In the genomic region with DNA sequence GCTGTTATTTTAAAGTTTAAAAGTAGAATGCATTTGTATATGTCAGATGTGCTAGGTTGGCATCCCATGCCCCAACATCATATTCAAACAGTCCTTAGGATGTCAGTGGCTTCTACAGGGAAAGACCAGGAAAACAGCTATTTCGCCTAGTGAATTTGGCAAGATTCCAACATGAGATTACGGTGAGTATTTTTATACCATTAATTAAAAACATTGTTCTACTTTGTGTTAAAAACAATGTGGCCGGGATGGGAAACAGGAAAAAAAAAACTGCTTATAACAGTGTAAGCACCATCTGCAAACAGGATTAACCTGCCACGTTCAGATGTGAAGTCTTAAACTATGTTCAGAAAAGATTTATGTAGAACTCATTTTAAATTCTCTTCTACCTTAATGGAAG, we compare ENCODE assay signal across 26 mouse cellular contexts. TPM values are rescaled to one million over a fixed set of nuclear protein-coding genes. Genes with fewer than 3 reads are reported as not detected.
DNase-seq lines count a peak whose midpoint lies in the region; ATAC-seq lines count a peak whose summit lies in the region.
"Had no signal": no experiment of that assay in that cellular context is flagged by ENCODE, and none has a peak within 500 bp of the region (broad histone marks: within the 10 kb centered on the region; RNA-seq: fewer than 3 reads in every experiment).

No protein-coding gene starts in this region.

- H3K4me1 ChIP-seq in kidney, embryonic 16.5 days (ENCODE audit: insufficient read depth, low read length), result peaks cover 9% of the 10 kb centered on the region; the same call in 1 of the 2 replicates
- peaks cover 28% of the 10 kb centered on the region for H3K4me1 ChIP-seq in brown adipose tissue, adult 24 weeks (ENCODE audit: control insufficient read depth, insufficient read depth, insufficient read length, low read length)
- H3K4me1 ChIP-seq: liver, embryonic 15.5 days had no signal

- no peak overlapping the region for H3K9ac ChIP-seq in kidney, embryonic 16.5 days (replicated peaks; ENCODE audit: low read length)
- H3K9ac ChIP-seq: embryonic facial prominence, embryonic 12.5 days; liver, embryonic 15.5 days had no signal

- H3K9me3 ChIP-seq in kidney, embryonic 16.5 days (ENCODE audit: low read length), result no peaks in the 10 kb centered on the region
- H3K9me3 ChIP-seq: embryonic facial prominence, embryonic 12.5 days; liver, embryonic 15.5 days had no signal

- no peak for ATAC-seq in kidney, embryonic 16.5 days (ENCODE audit: low FRiP score, low TSS enrichment)
- ATAC-seq: hindbrain, embryonic 16.5 days had no signal

- no peaks in the 10 kb centered on the region for H3K27me3 ChIP-seq in kidney, embryonic 16.5 days (ENCODE audit: insufficient read depth, low read length)
- H3K27me3 ChIP-seq: embryonic facial prominence, embryonic 12.5 days; liver, embryonic 15.5 days had no signal

- 38% methylated on average over 4 of the region's 4 CpGs for WGBS in kidney, embryonic 16.5 days

- no peak overlapping the region for H3K4me3 ChIP-seq in kidney, embryonic 16.5 days (ENCODE audit: low read length)
- no peak overlapping the region for H3K4me3 ChIP-seq in brown adipose tissue, adult 24 weeks (ENCODE audit: insufficient read depth, low read depth, low read length)
- H3K4me3 ChIP-seq: embryonic facial prominence, embryonic 12.5 days; layer of hippocampus, adult 2 months; left cerebral cortex, adult 2 months; liver, embryonic 15.5 days had no signal

- H3K27ac ChIP-seq in kidney, embryonic 16.5 days (ENCODE audit: low read length), result peak overlapping the region; percentile 61
- peak overlapping the region; percentile 98 for H3K27ac ChIP-seq in brown adipose tissue, adult 24 weeks (replicated peaks; ENCODE audit: low read depth, low read length)
- H3K27ac ChIP-seq: embryonic facial prominence, embryonic 12.5 days; layer of hippocampus, adult 2 months; left cerebral cortex, adult 2 months; liver, embryonic 15.5 days had no signal

- peak; percentile 35 to 69 for DNase-seq in heart, adult 9 months (ENCODE audit: low spot score in 2 of 2)
- DNase-seq in heart, postnatal 4 days, result no peak
- DNase-seq in kidney, adult 11 months, result no peak
- peak; percentile 28 for DNase-seq in skeletal muscle tissue, adult 2 months (ENCODE audit: low read depth, low spot score)
- DNase-seq in cerebellum, postnatal 4 days (ENCODE audit: low spot score in 2 of 2), result no peak
- DNase-seq: cerebellum, adult 11-12 months; cerebellum, postnatal 36 days; midbrain, embryonic 14.5 days; retina, postnatal 1 day; right cerebral cortex, postnatal 4 days; thymus, adult 2 months had no signal

- no peaks in the 10 kb centered on the region for H3K36me3 ChIP-seq in kidney, embryonic 16.5 days (ENCODE audit: insufficient read depth, low read length)
- H3K36me3 ChIP-seq: embryonic facial prominence, embryonic 12.5 days; liver, embryonic 15.5 days had no signal

- no peak overlapping the region for H3K4me2 ChIP-seq in kidney, embryonic 16.5 days (replicated peaks; ENCODE audit: low read depth, low read length)
- H3K4me2 ChIP-seq: embryonic facial prominence, embryonic 12.5 days; liver, embryonic 15.5 days had no signal

RNA-seq across cellular contexts. Expression of gene Gm7168, which starts 34.2 kb away (rescaled TPM):
- total RNA-seq in heart, postnatal 4 days (2021), result under 1 TPM; 0.16 to 0.19 TPM
- polyA plus RNA-seq in kidney, embryonic 16.5 days (2015; fragmentation: Nextera tagmentation; extraction: Ambion mirVana), result not detected in 2 replicates
- not detected in 2 replicates for polyA plus RNA-seq in brown adipose tissue, adult 24 weeks (2012; ENCODE audit: insufficient read depth, insufficient read length, missing spikeins)
- total RNA-seq: adrenal gland, postnatal 10 days; gastrocnemius, adult 8-10 months; left cerebral cortex, adult 2 months; megakaryocyte progenitor cell, adult 5-6 weeks had no signal
- polyA plus RNA-seq: brain, embryonic 14.5 days; C2C12; embryonic facial prominence, embryonic 12.5 days; heart, embryonic 14.5 days; hindbrain, embryonic 16.5 days; limb, embryonic 11.5 days; liver, embryonic 15.5 days; midbrain, embryonic 14.5 days; thymus, adult 2 months; urinary bladder, adult 2 months had no signal

Comparison
In these comparisons a context has a peak if more than half of its experiments do, and no peak if none do; other contexts are left out.
1. DNase-seq: peak in heart, adult 9 months (2 of 2) and skeletal muscle tissue, adult 2 months (single experiment); none in heart, postnatal 4 days (single experiment), kidney, adult 11 months (single experiment) and cerebellum, postnatal 4 days (0 of 2).